Mouse (Mus musculus) midbrain, embryonic 14.5 days (tissue): ENCODE results near the gene Gm36028. TPM values are rescaled to one million over a fixed set of nuclear protein-coding genes. Genes with fewer than 3 reads are reported as not detected.

ENCODE experiments used
- ATAC-seq: fragments of 200-750 bp; cut with Nextera tagmentation; 2 replicates; pipeline ENCODE4 v1.8.0; 2017; ENCODE audit warnings: moderate number of reproducible peaks, moderate library complexity; ENCODE audit not compliant: low FRiP score, low TSS enrichment
- DNase-seq: peaks from one replicate; pipeline ENCODE4 v3.0.0-alpha.2; 2015
- H3K27ac ChIP-seq: fragments of 300-500 bp; sonication (generic); replicated peaks from 2 replicates; pipeline ENCODE4 v1.5.1; 2014; ENCODE audit warnings: mild to moderate bottlenecking, low read depth, low read length, moderate library complexity
- H3K27me3 ChIP-seq: fragments of 300-500 bp; sonication (generic); 2 replicates; pipeline ENCODE4 v1.6.1; 2014; ENCODE audit warnings: low read length, control low read depth, mixed read lengths; ENCODE audit not compliant: control insufficient read depth, insufficient read depth
- H3K36me3 ChIP-seq: fragments of 300-500 bp; sonication (generic); 2 replicates; pipeline ENCODE4 v1.6.1; 2014; ENCODE audit warnings: low read length, control low read depth; ENCODE audit not compliant: control insufficient read depth, insufficient read depth
- H3K4me1 ChIP-seq: fragments of 300-500 bp; sonication (generic); 2 replicates; pipeline ENCODE4 v1.6.1; 2014; ENCODE audit warnings: mild to moderate bottlenecking, antibody characterized with exemption, low read length, control low read depth; ENCODE audit not compliant: control insufficient read depth, insufficient read depth
- H3K4me2 ChIP-seq: fragments of 300-500 bp; sonication (generic); 2 replicates; pipeline ENCODE4 v1.6.1; 2014; ENCODE audit warnings: mild to moderate bottlenecking, low read length, moderate library complexity
- H3K4me3 ChIP-seq: fragments of 300-500 bp; sonication (generic); replicated peaks from 2 replicates; pipeline ENCODE4 v1.5.1; 2014; ENCODE audit warnings: low read depth, low read length
- H3K9ac ChIP-seq: fragments of 300-500 bp; sonication (generic); replicated peaks from 2 replicates; pipeline ENCODE4 v1.6.1; 2014; ENCODE audit warnings: mild to moderate bottlenecking, low read length, moderate library complexity
- H3K9me3 ChIP-seq: fragments of 300-500 bp; sonication (generic); 2 replicates; pipeline ENCODE4 v1.6.1; 2016; ENCODE audit warnings: low read length, control low read depth, mixed read lengths; ENCODE audit not compliant: control insufficient read depth
- WGBS: fragments of 180-500 bp; shearing (Covaris S2); extraction: QIAGEN DNeasy Blood & Tissue Kit; methylation state at CpG from one replicate; pipeline ENCODE4 v1.1.7; 2014; 5-methylcytosine and 5-hydroxymethylcytosine counted together
- polyA plus RNA-seq: library from polyadenylated mRNA; unstranded; fragments of >200 nt; fragmentation: Nextera tagmentation; extraction: Ambion mirVana; gene quantifications from 2 replicates; pipeline ENCODE4 v1.2.1, GENCODE M21; 2014

Gene Gm36028
- polyA plus RNA-seq, 1 experiment from 2014 or later, result 0.20 TPM

GRCm38 (mm10) chr16:37811874-37812273 is 49.1 kb downstream of the Gm36028 start:
- peak overlapping the region; percentile 7; the same call in 1 of the 2 replicates for H3K9ac ChIP-seq
- no peaks in the 10 kb centered on the region for H3K27me3 ChIP-seq
- DNase-seq (no peak), ATAC-seq (no peak)
- H3K4me2 ChIP-seq, result no peak overlapping the region
- H3K36me3 ChIP-seq, result no peaks in the 10 kb centered on the region
- 92% methylated on average over 8 of the region's 8 CpGs for WGBS
- H3K27ac ChIP-seq, result peak overlapping the region; percentile 70
- H3K4me1 ChIP-seq, result peaks cover 14% of the 10 kb centered on the region
- H3K9me3 ChIP-seq, result no peaks in the 10 kb centered on the region
- no peak overlapping the region for H3K4me3 ChIP-seq

- Histone ChIP-seq H3K9ac (no peak overlapping the region), H3K4me2 (no peak overlapping the region), H3K27ac (peak overlapping the region; percentile 61; the same call in 1 of the 2 replicates), H3K9me3 (no peaks in the 10 kb centered on the region), H3K27me3 (no peaks in the 10 kb centered on the region), H3K36me3 (no peaks in the 10 kb centered on the region), H3K4me1 (peaks cover 12% of the 10 kb centered on the region), H3K4me3 (no peak overlapping the region)
- DNase-seq (no peak), ATAC-seq (no peak)
- WGBS, result 79% methylated on average over 6 of the region's 6 CpGs
Observed at GRCm38 (mm10) chr16:37809623-37809992, 51.3 kb downstream of the Gm36028 start.

GRCm38 (mm10) chr16:37808866-37809622 is 51.9 kb downstream of the Gm36028 start:
- no peak for ATAC-seq
- WGBS, result 24% methylated on average over 10 of the region's 10 CpGs

GRCm38 (mm10) chr16:37807269-37807668 is 53.7 kb downstream of the Gm36028 start:
- ATAC-seq, result no peak
- 78% methylated on average over 8 of the region's 8 CpGs for WGBS

More at GRCm38 (mm10) chr16:37808866-37809622, 51.9 kb downstream of the Gm36028 start:
- Histone ChIP-seq H3K36me3 (no peaks in the 10 kb centered on the region), H3K4me3 (no peak overlapping the region), H3K27ac (0 out of 2 replicates have a peak overlapping the region, but pooled peaks have one; percentile 61), H3K9ac (no peak overlapping the region), H3K27me3 (no peaks in the 10 kb centered on the region), H3K4me1 (peaks cover 11% of the 10 kb centered on the region), H3K4me2 (no peak overlapping the region), H3K9me3 (no peaks in the 10 kb centered on the region)
- peak; percentile 27 for DNase-seq

GRCm38 (mm10) chr16:37805746-37806495 is 55.0 kb downstream of the Gm36028 start:
- Histone ChIP-seq H3K36me3 (no peaks in the 10 kb centered on the region), H3K9ac (no peak overlapping the region), H3K4me1 (peaks cover 6% of the 10 kb centered on the region), H3K9me3 (no peaks in the 10 kb centered on the region), H3K27ac (no peak overlapping the region), H3K4me3 (no peak overlapping the region), H3K4me2 (no peak overlapping the region), H3K27me3 (no peaks in the 10 kb centered on the region)
- ATAC-seq (no peak), DNase-seq (no peak)
- WGBS, result 94% methylated on average over 3 of the region's 3 CpGs

More at GRCm38 (mm10) chr16:37807269-37807668, 53.7 kb downstream of the Gm36028 start:
- no peaks in the 10 kb centered on the region for H3K9me3 ChIP-seq
- H3K27ac ChIP-seq, result no peak overlapping the region
- no peaks in the 10 kb centered on the region for H3K36me3 ChIP-seq
- DNase-seq, result no peak
- no peak overlapping the region for H3K9ac ChIP-seq
- no peak overlapping the region for H3K4me2 ChIP-seq
- peaks cover 11% of the 10 kb centered on the region for H3K4me1 ChIP-seq
- no peaks in the 10 kb centered on the region for H3K27me3 ChIP-seq
- no peak overlapping the region for H3K4me3 ChIP-seq

- WGBS, result 95% methylated on average over 9 of the region's 9 CpGs
Observed at GRCm38 (mm10) chr16:37803387-37803950, 57.5 kb downstream of the Gm36028 start.

GRCm38 (mm10) chr16:37802686-37803295 is 58.2 kb downstream of the Gm36028 start:
- 57% methylated on average over 4 of the region's 4 CpGs for WGBS
- ATAC-seq (no peak), DNase-seq (peak; percentile 77)
- no peaks in the 10 kb centered on the region for H3K27me3 ChIP-seq
- H3K27ac ChIP-seq, result 0 out of 2 replicates have a peak overlapping the region, but pooled peaks have one; percentile 20
- H3K9ac ChIP-seq, result no peak overlapping the region
- no peaks in the 10 kb centered on the region for H3K9me3 ChIP-seq
- H3K4me2 ChIP-seq, result no peak overlapping the region
- no peak overlapping the region for H3K4me3 ChIP-seq
- H3K4me1 ChIP-seq, result peaks cover 6% of the 10 kb centered on the region
- H3K36me3 ChIP-seq, result no peaks in the 10 kb centered on the region

More at GRCm38 (mm10) chr16:37803387-37803950, 57.5 kb downstream of the Gm36028 start:
- ATAC-seq (no peak), DNase-seq (no peak)
- Histone ChIP-seq H3K4me1 (peaks cover 6% of the 10 kb centered on the region), H3K4me2 (no peak overlapping the region), H3K9ac (no peak overlapping the region), H3K36me3 (no peaks in the 10 kb centered on the region), H3K4me3 (no peak overlapping the region), H3K27ac (no peak overlapping the region), H3K9me3 (no peaks in the 10 kb centered on the region), H3K27me3 (no peaks in the 10 kb centered on the region)

GRCm38 (mm10) chr16:37801097-37801496 is 59.8 kb downstream of the Gm36028 start:
- Histone ChIP-seq H3K4me1 (peaks cover 6% of the 10 kb centered on the region), H3K4me3 (no peak overlapping the region), H3K9me3 (no peaks in the 10 kb centered on the region), H3K27ac (no peak overlapping the region), H3K4me2 (no peak overlapping the region), H3K27me3 (no peaks in the 10 kb centered on the region), H3K36me3 (no peaks in the 10 kb centered on the region), H3K9ac (no peak overlapping the region)
- ATAC-seq (no peak), DNase-seq (no peak)
- 96% methylated on average over 2 of the region's 2 CpGs for WGBS
